Mouse (Mus musculus): ENCODE results near the gene AC161166.1. TPM values are rescaled to one million over a fixed set of nuclear protein-coding genes. Genes with fewer than 3 reads are reported as not detected.

AC161166.1 gene
- not detected for total RNA-seq (2021)
- long read RNA-seq, experiment 1 = 0 reads
- long read RNA-seq, experiment 2 = 0 reads

GRCm38 (mm10) chr7:24512355-24512754 lies at the start of gene AC161166.1:
TSS of gene AC161166.1 (minus strand) at chr7:24512455.
- no peak for DNase-seq

GRCm38 (mm10) chr7:24561450-24561849 lies 49.2 kb upstream of the AC161166.1 start:
- DNase-seq = no peak

GRCm38 (mm10) chr7:24555786-24556185 lies 43.5 kb upstream of the AC161166.1 start:
- no peak for DNase-seq

GRCm38 (mm10) chr7:24551985-24552759 lies 39.9 kb upstream of the AC161166.1 start:
- no peak for DNase-seq

- no peak for DNase-seq
These were observed 35.3 kb upstream of the AC161166.1 start for GRCm38 (mm10) chr7:24547534-24548036.

GRCm38 (mm10) chr7:24546634-24547389 lies 34.6 kb upstream of the AC161166.1 start:
- peak; percentile 99 for DNase-seq

- no peak for DNase-seq
These were observed 33.9 kb upstream of the AC161166.1 start, which contains the start of the genes Pinlyp and Xrcc1 for GRCm38 (mm10) chr7:24546068-24546614. TSS of gene Pinlyp (minus strand) at chr7:24546118. TSS of gene Xrcc1 (plus strand) at chr7:24546289.

GRCm38 (mm10) chr7:24544506-24544905 lies 32.3 kb upstream of the AC161166.1 start:
- no peak for DNase-seq

- no peak for DNase-seq
These were observed 27.4 kb upstream of the AC161166.1 start for GRCm38 (mm10) chr7:24539686-24540085.

- DNase-seq = peak in 1 of 2 experiments; percentile 27
These were observed 26.4 kb upstream of the AC161166.1 start for GRCm38 (mm10) chr7:24538701-24539100.

- peak; percentile 48 to 67 for DNase-seq
These were observed 25.9 kb upstream of the AC161166.1 start for GRCm38 (mm10) chr7:24538154-24538553.

- DNase-seq = peak; percentile 24 to 47
These were observed 25.3 kb upstream of the AC161166.1 start for GRCm38 (mm10) chr7:24537591-24537990.

- DNase-seq = no peak
These were observed 24.8 kb upstream of the AC161166.1 start for GRCm38 (mm10) chr7:24537081-24537480.

GRCm38 (mm10) chr7:24534301-24534700 lies 22.0 kb upstream of the AC161166.1 start:
- DNase-seq = no peak

GRCm38 (mm10) chr7:24533806-24534205 lies 21.6 kb upstream of the AC161166.1 start:
- DNase-seq = no peak

- DNase-seq = no peak
These were observed 20.8 kb upstream of the AC161166.1 start for GRCm38 (mm10) chr7:24533031-24533571.

- DNase-seq = peak; percentile 81 to 88
These were observed 19.1 kb upstream of the AC161166.1 start for GRCm38 (mm10) chr7:24531211-24531971.

GRCm38 (mm10) chr7:24530062-24530931 lies 18.0 kb upstream of the AC161166.1 start, which contains the start of gene Irgq:
TSS of gene Irgq (plus strand) at chr7:24530689.
- DNase-seq = peak; percentile 99

GRCm38 (mm10) chr7:24529580-24529979 lies 17.3 kb upstream of the AC161166.1 start:
- DNase-seq = no peak

- peak in 1 of 2 experiments; percentile 25 for DNase-seq
These were observed 16.6 kb upstream of the AC161166.1 start for GRCm38 (mm10) chr7:24528861-24529260.
